Mouse (Mus musculus) embryonic facial prominence, embryonic 11.5 days (tissue): Measurements from ENCODE around the gene Gm8232. TPM values are rescaled to one million over a fixed set of nuclear protein-coding genes. Genes with fewer than 3 reads are reported as not detected.
"Not testable (repeated sequence)": the region's sequence is repeated elsewhere in the genome, so short reads cannot be mapped to it uniquely, and the experiment has no call there.

Experiments
- ATAC-seq: fragments of 200-750 bp; cut with Nextera tagmentation; replicated peaks from 2 replicates; pipeline ENCODE4 v1.8.0; 2017; ENCODE audit warnings: low read depth; ENCODE audit not compliant: insufficient number of reproducible peaks, low FRiP score, low TSS enrichment
- DNase-seq: peaks from one replicate; pipeline ENCODE4 v3.0.0-alpha.2; 2015; ENCODE audit warnings: low spot score
- H3K27ac ChIP-seq: fragments of 300-500 bp; sonication (generic); replicated peaks from 2 replicates; pipeline ENCODE4 v1.5.1; 2014; ENCODE audit warnings: mild to moderate bottlenecking, low read depth, low read length, control low read depth
- H3K27me3 ChIP-seq: fragments of 300-500 bp; sonication (generic); 2 replicates; pipeline ENCODE4 v1.6.1; 2014; ENCODE audit warnings: mild to moderate bottlenecking, low read length, moderate library complexity, mixed read lengths; ENCODE audit not compliant: control insufficient read depth, insufficient read depth
- H3K36me3 ChIP-seq: fragments of 300-500 bp; sonication (generic); replicated peaks from 2 replicates; pipeline ENCODE4 v1.6.1; 2014; ENCODE audit warnings: low read depth, mild to moderate bottlenecking, low read length, moderate library complexity, mixed read lengths; ENCODE audit not compliant: control insufficient read depth, insufficient read depth
- H3K4me1 ChIP-seq: fragments of 300-500 bp; sonication (generic); 2 replicates; pipeline ENCODE4 v1.6.1; 2014; ENCODE audit warnings: low read length, mixed read lengths; ENCODE audit not compliant: control insufficient read depth, insufficient read depth
- H3K4me2 ChIP-seq: fragments of 300-500 bp; sonication (generic); 2 replicates; pipeline ENCODE4 v1.6.1; 2014; ENCODE audit warnings: low read depth, mild to moderate bottlenecking, control low read depth, low read length, moderate library complexity
- H3K4me3 ChIP-seq: fragments of 300-500 bp; sonication (generic); 2 replicates; pipeline ENCODE4 v1.5.1; 2014; ENCODE audit warnings: low read depth, low read length, control low read depth
- H3K9ac ChIP-seq: fragments of 300-500 bp; sonication (generic); replicated peaks from 2 replicates; pipeline ENCODE4 v1.6.1; 2014; ENCODE audit warnings: mild to moderate bottlenecking, control low read depth, low read length
- H3K9me3 ChIP-seq: fragments of 300-500 bp; sonication (generic); replicated peaks from 2 replicates; pipeline ENCODE4 v1.6.1; 2016; ENCODE audit warnings: mild to moderate bottlenecking, low read length, inconsistent platforms, mixed read lengths; ENCODE audit not compliant: control insufficient read depth
- WGBS: fragments of 180-500 bp; shearing (Covaris S2); extraction: QIAGEN DNeasy Blood & Tissue Kit; methylation state at CpG from one replicate; pipeline ENCODE4 v1.1.7; 2014; 5-methylcytosine and 5-hydroxymethylcytosine counted together
- polyA plus RNA-seq: library from polyadenylated mRNA; unstranded; fragments of >200 nt; fragmentation: Nextera tagmentation; extraction: Ambion mirVana; gene quantifications from 2 replicates; pipeline ENCODE4 v1.2.1, GENCODE M21; 2014

The Gm8232 gene
- not detected in 2 replicates for polyA plus RNA-seq

- not testable (repeated sequence) for ATAC-seq, H3K9me3 ChIP-seq, H3K27ac ChIP-seq, H3K9ac ChIP-seq, H3K27me3 ChIP-seq, H3K4me2 ChIP-seq, H3K4me1 ChIP-seq, DNase-seq, H3K36me3 ChIP-seq, H3K4me3 ChIP-seq
- 89% methylated on average over 2 of the region's 3 CpGs for WGBS
Measured at GRCm38 (mm10) chr14:44433335-44433734, at the start of gene Gm8232. Gene Gm8232, plus strand, starts transcription at chr14:44433635.

GRCm38 (mm10) chr14:44384233-44384632, 49.2 kb upstream of the Gm8232 start:
- DNase-seq, H3K27me3 ChIP-seq, H3K4me3 ChIP-seq, H3K4me1 ChIP-seq, ATAC-seq, H3K4me2 ChIP-seq, H3K9me3 ChIP-seq, H3K36me3 ChIP-seq, H3K27ac ChIP-seq, H3K9ac ChIP-seq: not testable (repeated sequence)
- WGBS = 72% methylated on average over 3 of the region's 4 CpGs

- no CpG with 5 or more reads among the region's 2 CpGs for WGBS
- H3K27ac ChIP-seq, H3K9me3 ChIP-seq, H3K4me1 ChIP-seq, H3K36me3 ChIP-seq, H3K4me3 ChIP-seq, H3K9ac ChIP-seq, H3K4me2 ChIP-seq, DNase-seq, H3K27me3 ChIP-seq, ATAC-seq: not testable (repeated sequence)
Measured at GRCm38 (mm10) chr14:44410588-44410987, 22.8 kb upstream of the Gm8232 start, which contains the start of gene Gm3371. Gene Gm3371, minus strand, starts transcription at chr14:44410688.

Other genes starting within 250 kb of the Gm8232 start
- gene Gm8212, start 236.0 kb upstream of the Gm8232 start, polyA plus RNA-seq = not detected in 2 replicates
- gene 4930503E14Rik, start 220.4 kb upstream of the Gm8232 start, polyA plus RNA-seq = 0.15 TPM in 1 of 2 replicates, not detected in the other
- not detected in 2 replicates for gene Gm8220, start 148.1 kb upstream of the Gm8232 start, polyA plus RNA-seq
- not detected in 2 replicates for gene Gm5930, start 95.1 kb upstream of the Gm8232 start, polyA plus RNA-seq
- not detected in 2 replicates for gene Gm8229, start 68.3 kb upstream of the Gm8232 start, polyA plus RNA-seq
- not detected in 2 replicates for gene Gm3371, start 22.9 kb upstream of the Gm8232 start, polyA plus RNA-seq
- gene BC061237, start 58.8 kb downstream of the Gm8232 start, polyA plus RNA-seq = not detected in 2 replicates
- not detected in 2 replicates for gene Gm17093, start 84.6 kb downstream of the Gm8232 start, polyA plus RNA-seq
- not detected in 2 replicates for gene Gm8247, start 149.5 kb downstream of the Gm8232 start, polyA plus RNA-seq
- not detected in 2 replicates for gene Gm5624, start 194.3 kb downstream of the Gm8232 start, polyA plus RNA-seq